Mouse (Mus musculus): ENCODE results near the gene Aldh4a1. TPM values are rescaled to one million over a fixed set of nuclear protein-coding genes. Genes with fewer than 3 reads are reported as not detected.

The Aldh4a1 gene
- polyA plus RNA-seq, 1 experiment from 2014 or later: 29.5 TPM

DNA sequence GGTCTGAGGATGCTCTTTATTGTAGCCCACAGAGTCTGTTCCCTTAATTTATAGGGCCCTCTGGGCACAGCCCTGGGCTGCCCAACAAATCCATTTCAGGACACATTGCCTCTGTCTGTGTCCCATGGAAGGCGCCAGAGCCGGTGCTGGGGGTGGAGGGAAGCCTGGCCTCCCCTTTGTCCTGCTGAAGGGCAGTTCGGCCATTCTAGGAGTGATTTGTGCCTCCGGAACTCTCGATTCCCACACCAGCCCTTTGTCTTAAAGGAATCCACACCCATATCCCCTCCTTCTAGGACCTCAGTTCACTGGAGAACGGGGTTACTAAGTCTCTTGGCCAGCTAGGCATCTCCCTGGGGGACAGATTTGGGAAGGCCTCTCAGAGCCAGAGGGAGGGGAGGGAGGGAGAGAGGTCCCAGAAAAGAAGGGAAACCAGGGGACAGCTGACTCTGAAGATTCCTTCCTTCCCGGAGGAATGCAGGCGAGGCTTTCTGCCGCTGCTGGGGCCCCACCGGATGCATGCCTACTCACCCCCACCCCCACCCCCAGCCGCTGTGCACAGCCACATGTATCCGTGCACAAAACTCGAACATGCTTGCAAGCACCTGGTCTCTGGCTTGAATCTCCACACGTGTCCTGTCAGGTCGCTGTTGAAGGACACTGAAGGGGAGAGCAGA is 41.9 kb upstream of the Aldh4a1 start:
- Histone ChIP-seq H3K27ac (replicated peaks) (peak overlapping the region; percentile 78), H3K27me3 (replicated peaks) (no peaks in the 10 kb centered on the region), H3K4me3 (replicated peaks) (peak overlapping the region; percentile 21; the same call in 1 of the 2 replicates), H3K9me3 (replicated peaks) (no peaks in the 10 kb centered on the region), H3K4me2 (peak overlapping the region; percentile 65), H3K36me3 (no peaks in the 10 kb centered on the region), H3K4me1 (peaks cover 95% of the 10 kb centered on the region), H3K9ac (replicated peaks) (peak overlapping the region; percentile 40)
- ATAC-seq (ENCODE audit: low FRiP score): peak; percentile 67
- 1% methylated on average over 14 of the region's 15 CpGs for WGBS

DNA sequence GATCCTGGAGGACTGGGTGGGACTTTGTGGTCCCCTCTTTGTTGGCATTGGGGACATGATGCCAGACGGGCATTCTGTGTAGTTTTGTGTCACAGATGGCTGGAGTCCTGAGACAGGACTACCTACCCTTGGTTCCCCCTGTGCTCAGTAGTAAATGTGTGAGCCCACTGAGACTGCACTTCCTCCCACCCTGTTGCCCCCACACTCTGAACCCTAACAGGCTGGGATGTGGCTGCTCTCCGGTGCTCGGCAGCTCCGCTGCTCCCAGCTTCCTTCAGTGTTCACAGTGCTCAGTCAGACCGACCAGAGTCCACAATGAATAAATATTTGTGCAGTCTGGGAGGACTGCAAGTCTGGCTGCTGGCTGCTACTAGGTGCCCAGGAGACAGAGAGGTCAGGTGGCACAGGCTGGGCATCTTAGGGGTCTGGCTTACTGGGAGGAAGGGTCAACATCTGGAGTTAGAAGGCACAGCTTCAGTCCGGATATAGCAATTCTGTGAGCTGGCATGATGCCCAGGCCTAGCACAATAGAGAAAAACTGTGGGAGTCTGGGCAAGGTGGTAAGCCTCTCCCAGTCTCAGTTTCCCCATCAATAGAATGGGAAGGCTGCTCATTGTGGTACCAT is 41.1 kb upstream of the Aldh4a1 start:
- no peaks in the 10 kb centered on the region for H3K9me3 ChIP-seq (replicated peaks)
- peaks cover 94% of the 10 kb centered on the region for H3K4me1 ChIP-seq
- no peaks in the 10 kb centered on the region for H3K36me3 ChIP-seq
- no peak for ATAC-seq (ENCODE audit: low FRiP score)
- H3K27ac ChIP-seq (replicated peaks): peak overlapping the region; percentile 78
- no peaks in the 10 kb centered on the region for H3K27me3 ChIP-seq (replicated peaks)
- peak overlapping the region; percentile 65 for H3K4me2 ChIP-seq
- peak overlapping the region; percentile 21; the same call in 1 of the 2 replicates for H3K4me3 ChIP-seq (replicated peaks)
- 14% methylated on average over 6 of the region's 6 CpGs for WGBS
- H3K9ac ChIP-seq (replicated peaks): peak overlapping the region; percentile 40; the same call in 1 of the 2 replicates

DNA sequence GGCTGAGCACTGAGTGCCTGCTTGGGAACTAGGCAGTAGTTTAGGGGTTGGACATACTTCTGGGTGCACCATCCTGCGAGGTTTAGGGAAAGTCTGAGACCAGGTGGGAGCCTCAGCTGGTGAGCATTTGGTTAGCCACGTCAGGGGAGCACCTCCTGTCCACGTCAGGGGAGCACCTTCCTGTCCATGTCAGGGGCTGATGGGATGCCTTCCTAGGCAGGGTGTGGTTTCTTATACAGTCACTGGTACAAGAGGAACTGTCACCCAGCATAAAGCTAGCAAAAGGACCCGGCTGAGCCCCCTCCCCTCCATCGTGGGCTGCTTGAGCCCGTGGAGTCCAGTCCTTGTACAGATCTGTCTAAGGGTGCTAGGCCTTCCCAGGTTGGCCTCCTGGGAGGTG is 40.3 kb upstream of the Aldh4a1 start:
- no peak overlapping the region for H3K9ac ChIP-seq (replicated peaks)
- H3K36me3 ChIP-seq: no peaks in the 10 kb centered on the region
- no peak overlapping the region for H3K4me2 ChIP-seq
- H3K27ac ChIP-seq (replicated peaks): peak overlapping the region; percentile 78
- no peaks in the 10 kb centered on the region for H3K9me3 ChIP-seq (replicated peaks)
- no peaks in the 10 kb centered on the region for H3K27me3 ChIP-seq (replicated peaks)
- 80% methylated on average over 6 of the region's 6 CpGs for WGBS
- no peak for ATAC-seq (ENCODE audit: low FRiP score)
- H3K4me1 ChIP-seq: peaks cover 92% of the 10 kb centered on the region
- no peak overlapping the region for H3K4me3 ChIP-seq (replicated peaks)

DNA sequence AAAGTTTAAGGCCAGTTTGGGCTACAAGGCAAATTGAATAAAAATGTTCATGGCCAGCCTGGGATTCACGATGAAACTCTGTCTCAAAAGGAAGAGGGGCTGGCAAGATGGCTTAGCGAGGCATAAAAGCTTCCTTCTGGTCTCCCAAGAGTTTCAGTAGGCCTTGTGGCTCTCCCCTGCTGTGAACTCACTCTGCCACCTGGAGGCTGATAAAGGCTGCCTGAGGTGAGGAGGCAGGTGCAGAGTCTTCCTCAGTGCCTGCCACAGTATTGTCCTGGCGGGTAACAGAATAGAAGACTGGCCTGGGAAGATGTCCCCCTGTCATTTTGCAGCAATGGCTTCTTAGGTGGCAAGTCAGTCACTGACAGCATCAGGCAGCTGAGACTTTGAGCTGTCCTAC is 39.8 kb upstream of the Aldh4a1 start:
- no peaks in the 10 kb centered on the region for H3K27me3 ChIP-seq (replicated peaks)
- H3K4me2 ChIP-seq: no peak overlapping the region
- no peaks in the 10 kb centered on the region for H3K36me3 ChIP-seq
- H3K27ac ChIP-seq (replicated peaks): peak overlapping the region; percentile 78; the same call in 1 of the 2 replicates
- no peak for ATAC-seq (ENCODE audit: low FRiP score)
- no peak overlapping the region for H3K9ac ChIP-seq (replicated peaks)
- H3K4me3 ChIP-seq (replicated peaks): no peak overlapping the region
- H3K9me3 ChIP-seq (replicated peaks): no peaks in the 10 kb centered on the region
- WGBS: 38% methylated on average over 3 of the region's 3 CpGs
- peaks cover 86% of the 10 kb centered on the region for H3K4me1 ChIP-seq

DNA sequence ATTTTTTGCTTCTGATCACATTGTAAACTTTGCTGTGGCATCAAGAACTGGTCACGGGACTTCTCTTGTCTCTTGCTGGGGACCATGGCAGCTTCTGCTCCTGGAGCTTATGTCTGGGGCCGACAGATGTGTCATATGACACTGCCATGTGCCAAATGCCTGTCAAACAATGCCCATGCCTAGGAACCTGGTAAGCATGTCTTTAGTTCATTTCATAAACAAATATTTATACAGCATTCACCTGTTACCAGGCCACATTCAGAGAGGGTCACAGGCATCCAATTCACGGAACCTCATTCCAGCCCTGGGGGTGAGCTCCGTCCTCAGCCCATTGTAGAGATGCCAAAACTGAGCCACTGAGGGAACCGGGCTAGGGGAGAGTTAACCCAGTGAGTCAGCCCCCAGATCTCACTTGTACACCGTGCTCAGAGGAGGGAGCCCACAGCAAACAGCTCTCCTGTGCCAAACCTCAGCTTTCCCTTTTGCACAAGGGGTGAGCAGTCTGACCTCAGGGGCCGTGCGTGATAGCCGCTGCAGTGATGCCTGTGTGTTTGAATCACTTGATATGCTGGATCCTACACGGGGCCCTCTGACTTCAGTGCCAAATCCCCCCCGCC is 38.9 kb upstream of the Aldh4a1 start:
- Histone ChIP-seq H3K9ac (replicated peaks) (no peak overlapping the region), H3K27me3 (replicated peaks) (no peaks in the 10 kb centered on the region), H3K4me3 (replicated peaks) (no peak overlapping the region), H3K36me3 (no peaks in the 10 kb centered on the region), H3K4me2 (no peak overlapping the region), H3K4me1 (peaks cover 78% of the 10 kb centered on the region), H3K27ac (replicated peaks) (0 out of 2 replicates have a peak overlapping the region, but pooled peaks have one; percentile 24), H3K9me3 (replicated peaks) (no peaks in the 10 kb centered on the region)
- 76% methylated on average over 11 of the region's 11 CpGs for WGBS
- ATAC-seq (ENCODE audit: low FRiP score): no peak

DNA sequence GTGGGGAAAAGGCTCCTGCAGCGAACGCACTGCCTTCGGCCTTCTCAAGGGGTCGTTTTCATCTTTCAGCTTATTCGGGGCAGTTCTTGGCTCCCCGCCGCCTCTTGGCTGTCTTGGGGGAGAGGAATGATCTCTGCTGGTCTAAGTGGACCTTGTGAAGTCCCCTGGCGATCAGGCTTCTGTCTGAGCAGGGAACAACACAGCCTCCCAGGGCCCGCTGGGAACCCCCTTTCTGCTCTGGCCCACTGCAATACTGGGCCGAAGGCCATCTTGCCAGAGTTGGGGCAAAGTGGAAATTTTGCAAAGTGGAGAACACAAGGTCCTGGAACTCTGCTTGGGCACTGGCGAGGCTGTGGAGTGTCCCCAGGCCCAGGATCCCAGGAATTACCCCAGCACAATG is 38.0 kb upstream of the Aldh4a1 start:
- no peak overlapping the region for H3K4me3 ChIP-seq (replicated peaks)
- no peak overlapping the region for H3K4me2 ChIP-seq
- H3K4me1 ChIP-seq: peaks cover 73% of the 10 kb centered on the region
- H3K9me3 ChIP-seq (replicated peaks): no peaks in the 10 kb centered on the region
- H3K27ac ChIP-seq (replicated peaks): peak overlapping the region; percentile 64
- WGBS: 70% methylated on average over 11 of the region's 11 CpGs
- H3K36me3 ChIP-seq: no peaks in the 10 kb centered on the region
- ATAC-seq (ENCODE audit: low FRiP score): no peak
- no peaks in the 10 kb centered on the region for H3K27me3 ChIP-seq (replicated peaks)
- no peak overlapping the region for H3K9ac ChIP-seq (replicated peaks)

DNA sequence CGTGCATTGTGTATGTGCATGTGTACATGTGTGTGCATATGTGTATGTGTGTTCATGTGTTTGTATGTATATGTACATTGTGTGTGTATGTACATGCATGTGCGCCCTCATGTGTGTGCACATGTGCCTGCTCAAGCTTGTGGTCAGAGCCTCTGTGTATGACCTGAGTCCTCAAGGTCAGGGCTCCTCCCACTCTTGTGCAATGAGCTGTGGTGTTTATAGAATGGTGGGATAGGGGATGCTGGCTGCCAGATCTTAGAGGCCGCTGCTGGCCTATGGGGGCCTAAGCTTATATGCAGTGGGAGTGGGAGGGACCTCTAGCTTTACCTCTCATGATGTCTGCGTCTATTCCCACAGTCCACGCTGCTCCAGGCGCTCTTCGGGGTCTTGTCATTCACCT is 37.0 kb upstream of the Aldh4a1 start:
- Histone ChIP-seq H3K4me2 (no peak overlapping the region), H3K27me3 (replicated peaks) (no peaks in the 10 kb centered on the region), H3K9me3 (replicated peaks) (no peaks in the 10 kb centered on the region), H3K4me1 (peaks cover 73% of the 10 kb centered on the region), H3K36me3 (no peaks in the 10 kb centered on the region), H3K9ac (replicated peaks) (no peak overlapping the region), H3K27ac (replicated peaks) (no peak overlapping the region), H3K4me3 (replicated peaks) (no peak overlapping the region)
- ATAC-seq (ENCODE audit: low FRiP score): no peak
- WGBS: 93% methylated on average over 7 of the region's 7 CpGs

DNA sequence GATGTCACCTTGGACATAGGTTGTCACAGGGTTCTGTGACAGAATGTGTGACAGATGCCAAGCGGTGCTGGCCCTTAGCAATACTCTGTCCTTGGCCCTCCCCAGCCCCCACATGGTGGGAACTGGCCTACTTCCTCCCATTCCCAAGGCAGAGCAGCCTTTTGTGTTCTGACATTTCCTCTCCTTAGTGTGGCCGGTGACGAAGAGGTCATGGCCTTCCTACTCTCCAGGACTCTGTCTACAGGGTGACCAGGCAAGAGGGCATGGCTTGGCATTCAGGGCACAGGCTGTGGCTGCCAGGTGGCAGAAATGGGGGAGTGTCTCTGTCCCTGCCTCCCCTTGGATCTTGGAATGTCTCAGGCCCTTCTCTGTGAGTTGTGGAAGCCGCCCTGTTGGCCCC is 35.3 kb upstream of the Aldh4a1 start:
- Histone ChIP-seq H3K4me1 (peaks cover 61% of the 10 kb centered on the region), H3K27me3 (replicated peaks) (no peaks in the 10 kb centered on the region), H3K27ac (replicated peaks) (0 out of 2 replicates have a peak overlapping the region, but pooled peaks have one; percentile 10), H3K36me3 (no peaks in the 10 kb centered on the region), H3K4me2 (no peak overlapping the region), H3K4me3 (replicated peaks) (no peak overlapping the region), H3K9me3 (replicated peaks) (no peaks in the 10 kb centered on the region), H3K9ac (replicated peaks) (no peak overlapping the region)
- 77% methylated on average over 4 of the region's 4 CpGs for WGBS
- ATAC-seq (ENCODE audit: low FRiP score): no peak

DNA sequence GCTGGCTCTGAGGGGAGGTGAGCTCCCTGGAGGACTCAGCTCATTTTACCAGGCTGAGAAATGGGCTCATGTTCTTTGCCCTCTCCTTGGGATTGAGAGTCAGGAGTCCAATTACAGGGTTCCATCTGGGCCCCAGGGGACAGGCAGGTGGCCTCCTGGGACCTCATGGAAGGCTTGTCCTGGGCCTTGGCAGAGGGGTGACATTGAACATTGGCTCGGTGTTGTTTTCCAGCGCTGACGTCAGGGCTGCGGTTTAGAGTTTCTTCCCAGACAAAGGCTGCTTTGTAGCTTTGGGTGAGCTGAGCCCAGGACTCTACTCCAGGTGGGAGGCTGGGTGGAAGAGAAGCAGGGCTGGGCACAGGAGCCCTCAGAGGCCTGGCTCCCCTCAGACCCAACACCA is 34.9 kb upstream of the Aldh4a1 start:
- 77% methylated on average over 4 of the region's 4 CpGs for WGBS
- no peak overlapping the region for H3K4me3 ChIP-seq (replicated peaks)
- 0 out of 2 replicates have a peak overlapping the region, but pooled peaks have one; percentile 10 for H3K27ac ChIP-seq (replicated peaks)
- H3K9me3 ChIP-seq (replicated peaks): no peaks in the 10 kb centered on the region
- H3K4me1 ChIP-seq: peaks cover 58% of the 10 kb centered on the region
- no peaks in the 10 kb centered on the region for H3K36me3 ChIP-seq
- H3K4me2 ChIP-seq: no peak overlapping the region
- no peak for ATAC-seq (ENCODE audit: low FRiP score)
- no peak overlapping the region for H3K9ac ChIP-seq (replicated peaks)
- no peaks in the 10 kb centered on the region for H3K27me3 ChIP-seq (replicated peaks)

DNA sequence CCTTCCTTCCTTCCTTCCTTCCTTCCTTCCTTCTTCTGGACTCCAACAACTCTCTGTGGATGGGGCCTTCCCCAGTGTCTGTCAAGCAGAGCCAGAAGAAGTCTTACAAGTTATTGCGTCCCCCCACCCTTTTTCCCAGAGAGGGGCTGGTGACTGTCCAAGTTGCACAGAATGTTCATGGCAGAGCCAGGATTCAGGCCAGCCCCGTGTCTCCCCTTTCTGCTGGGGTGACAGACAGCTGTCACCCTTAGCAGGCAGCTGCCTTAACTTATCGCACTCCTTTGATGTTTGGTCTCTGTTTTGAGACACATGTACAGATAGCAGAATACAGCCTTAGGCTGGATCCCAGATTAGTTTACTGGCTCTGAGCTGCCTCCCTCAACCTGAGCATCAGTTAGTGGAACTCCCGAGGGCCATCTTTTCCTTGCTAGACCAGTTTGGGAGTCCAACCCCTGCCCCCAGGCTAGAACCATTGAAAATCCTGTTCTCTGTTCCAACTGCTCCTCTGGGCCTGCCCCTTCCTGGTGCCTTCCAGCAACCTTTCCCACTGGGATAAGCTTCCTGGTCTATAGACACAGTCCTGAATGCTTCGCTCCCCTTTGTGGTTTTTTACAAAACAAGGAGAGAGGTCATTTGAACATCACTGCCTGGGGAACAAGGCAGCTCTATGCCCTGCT is 33.2 kb upstream of the Aldh4a1 start:
- H3K4me3 ChIP-seq (replicated peaks): no peak overlapping the region
- no peaks in the 10 kb centered on the region for H3K36me3 ChIP-seq
- ATAC-seq (ENCODE audit: low FRiP score): no peak
- H3K9ac ChIP-seq (replicated peaks): no peak overlapping the region
- H3K4me1 ChIP-seq: peaks cover 46% of the 10 kb centered on the region
- no peaks in the 10 kb centered on the region for H3K27me3 ChIP-seq (replicated peaks)
- H3K27ac ChIP-seq (replicated peaks): no peak overlapping the region
- H3K9me3 ChIP-seq (replicated peaks): no peaks in the 10 kb centered on the region
- H3K4me2 ChIP-seq: no peak overlapping the region
- 43% methylated on average over 5 of the region's 5 CpGs for WGBS

DNA sequence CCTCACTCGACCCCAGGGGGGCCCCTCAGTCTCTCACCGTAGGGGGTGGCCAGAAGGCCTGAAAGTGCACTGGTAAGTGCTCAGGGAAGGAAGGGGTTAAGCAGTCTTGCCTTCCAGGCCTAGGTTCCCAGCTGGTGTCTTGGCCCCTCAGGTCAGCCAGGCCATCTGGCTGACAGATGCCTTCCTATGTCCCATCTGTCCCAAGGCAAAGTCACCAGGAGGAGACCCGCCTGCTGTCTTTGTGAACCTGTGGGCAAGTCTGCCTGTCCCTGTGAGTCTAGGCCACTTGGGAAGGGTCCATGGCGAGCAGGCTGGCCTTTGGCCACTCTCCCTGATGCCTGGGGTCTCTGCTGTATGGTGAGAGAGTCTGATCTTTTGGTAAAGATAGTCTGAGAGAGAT is 32.2 kb upstream of the Aldh4a1 start:
- no peak overlapping the region for H3K9ac ChIP-seq (replicated peaks)
- no peak overlapping the region for H3K4me3 ChIP-seq (replicated peaks)
- H3K4me1 ChIP-seq: peaks cover 46% of the 10 kb centered on the region
- H3K4me2 ChIP-seq: no peak overlapping the region
- no peak for ATAC-seq (ENCODE audit: low FRiP score)
- H3K9me3 ChIP-seq (replicated peaks): no peaks in the 10 kb centered on the region
- no peaks in the 10 kb centered on the region for H3K36me3 ChIP-seq
- WGBS: 44% methylated on average over 4 of the region's 4 CpGs
- no peaks in the 10 kb centered on the region for H3K27me3 ChIP-seq (replicated peaks)
- H3K27ac ChIP-seq (replicated peaks): no peak overlapping the region

Measured in neural tube, embryonic 15.5 days (tissue).